Mouse (Mus musculus) cerebellum, adult 2 months (tissue): ENCODE results near the gene Dync1h1.

Experiments used
- CTCF ChIP-seq: fragments of 200-500 bp; IDR thresholded peaks from 2 replicates; pipeline ENCODE4 v1.5.1; 2011; ENCODE audit warnings: low read depth, mild to moderate bottlenecking, control low read depth, low read length, moderate library complexity, borderline replicate concordance; ENCODE audit not compliant: insufficient read depth
- POLR2A ChIP-seq: fragments of 200-500 bp; IDR thresholded peaks from 2 replicates; pipeline ENCODE4 v1.6.1; 2011; ENCODE audit warnings: low read length, control low read depth, borderline replicate concordance; ENCODE audit not compliant: insufficient read depth

- TF ChIP-seq POLR2A (no peak), CTCF (no peak)
Observed at GRCm38 (mm10) chr12:110606676-110607075, 5.4 kb downstream of the Dync1h1 start.
